Mouse (Mus musculus): ENCODE data around the gene Dmc1. TPM values are rescaled to one million over a fixed set of nuclear protein-coding genes. Genes with fewer than 3 reads are reported as not detected.
A peak's percentile ranks its signal among the peaks of the same experiment; 100 is the strongest.

Gene Dmc1
- total RNA-seq (2012; rRNA removed) = not detected in 2 replicates
- total RNA-seq (2014; rRNA removed) = not detected in 2 replicates
- not detected in 2 replicates for polyA plus RNA-seq (2012; ENCODE audit: insufficient read length, low read depth)

- H3K4me3 ChIP-seq (replicated peaks in 1 of 3; ENCODE audit: low read depth in 2 of 3, low read length in 2 of 3, poor library complexity in 1 of 3) = no peak within 1 kb of the TSS
- no peaks in the 10 kb centered on the region for H3K36me3 ChIP-seq (replicated peaks in 1 of 2; ENCODE audit: control insufficient read depth in 1 of 2, insufficient read depth in 1 of 2, low read length in 1 of 2)
- no peak within 1 kb of the TSS for H3K4me2 ChIP-seq (ENCODE audit: insufficient read depth, low read depth, poor library complexity, severe bottlenecking)
- peaks cover 9% of the 10 kb centered on the region for H3K9me3 ChIP-seq (replicated peaks; ENCODE audit: low read length)
- in situ Hi-C loops (cut with MboI; ENCODE audit: low pct_ligation_motif_present, low pct_unique_long_range_greater_than_20kb, low sequenced_read_pairs) = no loop called here
- H3K79me2 ChIP-seq (replicated peaks; ENCODE audit: control insufficient read depth, extremely low read depth, insufficient read depth, poor library complexity, severe bottlenecking) = no peaks in the 10 kb centered on the region
- H3K9ac ChIP-seq (ENCODE audit: insufficient read depth, low read depth) = no peak within 1 kb of the TSS
- dilution Hi-C loops (cut with MboI; ENCODE audit: extremely low pct_ligation_motif_present, extremely low pct_unique_long_range_greater_than_20kb, low sequenced_read_pairs) = no loop called here
- H3K4me1 ChIP-seq (ENCODE audit: control insufficient read depth in 1 of 2, insufficient read depth in 2 of 2) = peaks cover 0 to 6% of the 10 kb centered on the region in 2 experiments; a peak in 1 of 4 replicates
- DNase-seq (ENCODE audit: extremely low read depth) = no peak
- TF ChIP-seq ZNF384 (IDR thresholded peaks at IDR 0.05; ENCODE audit: low read depth, low read length) (no peak), RCOR1 (conservative IDR thresholded peaks at IDR 0.05; ENCODE audit: low read depth, low read length) (no peak), EP300 (IDR thresholded peaks at IDR 0.05; ENCODE audit: low read length) (no peak), ZKSCAN1 (IDR thresholded peaks at IDR 0.05; ENCODE audit: borderline replicate concordance, low read depth, low read length) (no peak), HCFC1 (IDR thresholded peaks at IDR 0.05; ENCODE audit: low read depth, low read length) (no peak), USF2 (conservative IDR thresholded peaks at IDR 0.05; ENCODE audit: low read depth, low read length) (no peak)
- H3K27me3 ChIP-seq (replicated peaks) = no peaks in the 10 kb centered on the region
- no peak within 1 kb of the TSS for H3K27ac ChIP-seq (ENCODE audit: insufficient read depth, low read depth)
Observed at GRCm38 (mm10) chr15:79604990-79605665, at the start of gene Dmc1. Gene Dmc1 (minus strand): TSS chr15:79605109.

- in situ Hi-C loops (cut with MboI; ENCODE audit: low pct_ligation_motif_present, low pct_unique_long_range_greater_than_20kb, low sequenced_read_pairs) (no loop called here), dilution Hi-C loops (cut with MboI; ENCODE audit: extremely low pct_ligation_motif_present, extremely low pct_unique_long_range_greater_than_20kb, low sequenced_read_pairs) (no loop called here)
- Histone ChIP-seq H3K9me3 (replicated peaks; ENCODE audit: low read length) (no peaks in the 10 kb centered on the region), H3K27ac (ENCODE audit: insufficient read depth, low read depth) (no peak overlapping the region), H3K4me1 (ENCODE audit: control insufficient read depth in 1 of 2, insufficient read depth in 2 of 2) (peaks cover 0 to 3% of the 10 kb centered on the region in 2 experiments; a peak in 1 of 4 replicates), H3K4me3 (replicated peaks in 1 of 3; ENCODE audit: low read depth in 2 of 3, low read length in 2 of 3, poor library complexity in 1 of 3) (no peak overlapping the region), H3K36me3 (replicated peaks in 1 of 2; ENCODE audit: control insufficient read depth in 1 of 2, insufficient read depth in 1 of 2, low read length in 1 of 2) (no peaks in the 10 kb centered on the region), H3K79me2 (replicated peaks; ENCODE audit: control insufficient read depth, extremely low read depth, insufficient read depth, poor library complexity, severe bottlenecking) (no peaks in the 10 kb centered on the region), H3K27me3 (replicated peaks) (no peaks in the 10 kb centered on the region), H3K4me2 (ENCODE audit: insufficient read depth, low read depth, poor library complexity, severe bottlenecking) (no peak overlapping the region), H3K9ac (ENCODE audit: insufficient read depth, low read depth) (no peak overlapping the region)
- TF ChIP-seq RAD21 (IDR thresholded peaks at IDR 0.05; ENCODE audit: low read depth, low read length) (peak; percentile 46), IRF4 (IDR thresholded peaks at IDR 0.05; ENCODE audit: low read depth, low read length) (no peak), SMC3 (IDR thresholded peaks at IDR 0.05; ENCODE audit: low read depth, low read length) (peak; percentile 39; the same call in 1 of the 2 replicates), POLR2AphosphoS2 (IDR thresholded peaks at IDR 0.05; ENCODE audit: low read depth, low read length) (no peak), CTCF (conservative IDR thresholded peaks at IDR 0.05 in 1 of 2, IDR thresholded peaks at IDR 0.05 in 1 of 2; ENCODE audit: low read depth in 2 of 2, low read length in 2 of 2) (peak; percentile 60 to 63), MYC (IDR thresholded peaks at IDR 0.05; ENCODE audit: low read depth, low read length) (no peak), MXI1 (IDR thresholded peaks at IDR 0.05; ENCODE audit: low read depth, low read length) (no peak)
- DNase-seq (ENCODE audit: extremely low read depth) = no peak
Observed at GRCm38 (mm10) chr15:79651481-79651880, 46.6 kb upstream of the Dmc1 start.

- no peaks in the 10 kb centered on the region for H3K27me3 ChIP-seq (replicated peaks)
- DNase-seq (ENCODE audit: extremely low read depth) = peak; percentile 58
- dilution Hi-C loops (cut with MboI; ENCODE audit: extremely low pct_ligation_motif_present, extremely low pct_unique_long_range_greater_than_20kb, low sequenced_read_pairs) = no loop called here
Observed at GRCm38 (mm10) chr15:79650569-79650968, 45.7 kb upstream of the Dmc1 start.

More at GRCm38 (mm10) chr15:79650569-79650968, 45.7 kb upstream of the Dmc1 start:
- Histone ChIP-seq H3K4me3 (replicated peaks in 1 of 3; ENCODE audit: low read depth in 2 of 3, low read length in 2 of 3, poor library complexity in 1 of 3) (no peak overlapping the region), H3K27ac (ENCODE audit: insufficient read depth, low read depth) (no peak overlapping the region), H3K9ac (ENCODE audit: insufficient read depth, low read depth) (no peak overlapping the region), H3K9me3 (replicated peaks; ENCODE audit: low read length) (no peaks in the 10 kb centered on the region), H3K36me3 (replicated peaks in 1 of 2; ENCODE audit: control insufficient read depth in 1 of 2, insufficient read depth in 1 of 2, low read length in 1 of 2) (no peaks in the 10 kb centered on the region), H3K4me2 (ENCODE audit: insufficient read depth, low read depth, poor library complexity, severe bottlenecking) (no peak overlapping the region), H3K79me2 (replicated peaks; ENCODE audit: control insufficient read depth, extremely low read depth, insufficient read depth, poor library complexity, severe bottlenecking) (no peaks in the 10 kb centered on the region), H3K4me1 (ENCODE audit: control insufficient read depth in 1 of 2, insufficient read depth in 2 of 2) (peaks cover 0 to 3% of the 10 kb centered on the region in 2 experiments; a peak in 1 of 4 replicates)
- in situ Hi-C loops (cut with MboI; ENCODE audit: low pct_ligation_motif_present, low pct_unique_long_range_greater_than_20kb, low sequenced_read_pairs) = no loop called here
- TF ChIP-seq POLR2AphosphoS2 (IDR thresholded peaks at IDR 0.05; ENCODE audit: low read depth, low read length) (no peak), MAX (IDR thresholded peaks at IDR 0.05; ENCODE audit: low read length) (no peak), ZNF384 (IDR thresholded peaks at IDR 0.05; ENCODE audit: low read depth, low read length) (no peak), CHD1 (IDR thresholded peaks at IDR 0.05; ENCODE audit: low read depth, low read length) (no peak), USF2 (conservative IDR thresholded peaks at IDR 0.05; ENCODE audit: low read depth, low read length) (no peak), ELF1 (IDR thresholded peaks at IDR 0.05; ENCODE audit: low read depth, low read length) (0 out of 2 replicates have a peak, but pooled peaks have one; percentile 27), RAD21 (IDR thresholded peaks at IDR 0.05; ENCODE audit: low read depth, low read length) (peak; percentile 11), CHD2 (IDR thresholded peaks at IDR 0.05; ENCODE audit: low read length) (no peak), CTCF (conservative IDR thresholded peaks at IDR 0.05 in 1 of 2, IDR thresholded peaks at IDR 0.05 in 1 of 2; ENCODE audit: low read depth in 2 of 2, low read length in 2 of 2) (peak; percentile 37 to 65; a peak in 3 of 4 replicates), POLR2A (IDR thresholded peaks at IDR 0.05; ENCODE audit: low read depth, low read length) (no peak), MYC (IDR thresholded peaks at IDR 0.05; ENCODE audit: low read depth, low read length) (no peak), ZC3H11A (IDR thresholded peaks at IDR 0.05; ENCODE audit: low read depth, low read length) (no peak), TBP (conservative IDR thresholded peaks at IDR 0.05; ENCODE audit: low read depth, low read length) (no peak), HCFC1 (IDR thresholded peaks at IDR 0.05; ENCODE audit: low read depth, low read length) (no peak), NELFE (IDR thresholded peaks at IDR 0.05; ENCODE audit: low read depth, low read length) (no peak)
